Mouse (Mus musculus) thymus, adult 2 months (tissue): ENCODE results near the gene Oxnad1.

Experiments used
- CTCF ChIP-seq: fragments of 200-500 bp; IDR thresholded peaks from 2 replicates; pipeline ENCODE4 v1.5.1; 2012; ENCODE audit warnings: mild to moderate bottlenecking, control low read depth, low read length, moderate library complexity, borderline replicate concordance; ENCODE audit not compliant: control insufficient read depth, poor library complexity, insufficient read depth; ENCODE audit errors: extremely low read depth
- POLR2A ChIP-seq: fragments of 200-500 bp; IDR thresholded peaks from 2 replicates; pipeline ENCODE4 v1.6.1; 2012; ENCODE audit warnings: mild to moderate bottlenecking, low read length, control low read depth, moderate library complexity; ENCODE audit not compliant: control insufficient read depth, poor library complexity, insufficient read depth; ENCODE audit errors: extremely low read depth

DNA sequence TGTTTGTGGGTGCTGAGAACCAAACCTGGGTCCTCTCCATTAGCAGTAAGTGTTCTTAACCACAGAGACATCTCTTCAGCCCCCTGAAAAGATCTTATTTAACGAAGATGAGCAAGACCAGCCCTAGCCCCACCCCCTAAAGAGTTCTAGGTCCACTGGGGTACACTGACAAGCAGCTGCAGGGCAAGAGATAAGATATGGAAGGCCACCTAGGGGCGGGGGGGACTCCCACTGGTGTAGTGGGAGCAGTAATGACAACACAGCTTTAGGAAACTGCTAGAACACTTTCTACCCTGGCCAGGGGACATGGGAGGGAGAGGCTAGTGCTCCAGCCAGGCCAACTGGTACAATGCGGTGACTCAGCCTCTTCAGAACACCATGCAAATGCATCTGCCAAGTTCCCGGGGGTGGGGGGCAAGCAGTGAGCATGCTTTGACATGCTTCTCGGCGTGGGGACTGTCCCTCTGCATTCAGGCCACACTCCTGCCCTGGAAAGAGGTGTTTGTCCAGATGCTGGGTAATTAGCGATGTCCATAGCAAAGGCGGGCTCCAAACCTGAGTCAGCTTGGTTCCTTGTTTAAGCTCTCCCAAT lies 47.4 kb upstream of the Oxnad1 start:
- TF ChIP-seq POLR2A: no peak
- TF ChIP-seq CTCF: no peak
